Mouse (Mus musculus) lung, postnatal 36 days (tissue): ENCODE results near the gene 4921504E06Rik.

Experiments used
- DNase-seq: peaks from one replicate; pipeline ENCODE4 v3.0.0; 2022; ENCODE audit warnings: mixed read lengths

4921504E06Rik gene

DNA sequence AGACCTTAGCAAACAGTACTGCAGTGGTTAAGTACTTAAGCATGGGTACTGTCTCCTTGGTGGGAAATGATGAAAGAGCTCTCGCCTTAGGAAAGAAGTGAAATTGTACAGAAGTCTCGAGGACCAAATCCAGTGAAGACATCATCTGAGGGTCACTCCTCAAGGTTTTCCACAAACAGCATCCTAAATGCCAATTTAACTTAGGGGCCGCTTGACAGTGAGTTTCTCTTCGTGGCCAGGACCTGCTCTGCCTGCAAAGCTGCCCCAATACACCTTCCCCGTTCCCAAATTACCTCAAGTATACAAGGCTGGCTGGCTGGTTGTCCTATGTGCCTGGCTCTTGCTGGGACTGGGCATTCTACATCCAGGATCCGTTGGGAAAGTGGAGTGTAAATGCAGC, 137.6 kb downstream of the 4921504E06Rik start:
- DNase-seq: no peak

DNA sequence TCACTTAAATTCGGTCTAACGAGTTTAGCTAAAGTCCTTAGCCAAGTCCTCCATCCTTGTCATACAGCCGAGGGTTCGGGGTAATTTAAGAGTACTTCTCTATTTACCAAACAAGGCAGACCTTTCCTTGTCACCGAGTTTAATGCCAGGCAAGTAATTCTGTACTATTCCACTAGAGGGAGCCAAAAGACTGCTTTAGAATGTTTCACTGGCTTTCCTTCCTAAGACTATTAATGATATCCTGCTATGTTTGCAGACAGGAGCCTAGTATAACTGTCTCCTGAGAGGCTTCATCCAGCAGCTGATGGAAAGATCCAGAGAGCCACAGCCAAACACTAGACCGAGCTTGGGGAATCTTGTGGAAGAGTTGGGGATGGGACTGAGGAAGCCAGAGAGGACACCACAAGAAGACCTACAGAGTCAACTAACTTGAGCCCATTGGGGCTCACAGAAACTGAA, 138.6 kb downstream of the 4921504E06Rik start:
- peak; percentile 85 for DNase-seq

DNA sequence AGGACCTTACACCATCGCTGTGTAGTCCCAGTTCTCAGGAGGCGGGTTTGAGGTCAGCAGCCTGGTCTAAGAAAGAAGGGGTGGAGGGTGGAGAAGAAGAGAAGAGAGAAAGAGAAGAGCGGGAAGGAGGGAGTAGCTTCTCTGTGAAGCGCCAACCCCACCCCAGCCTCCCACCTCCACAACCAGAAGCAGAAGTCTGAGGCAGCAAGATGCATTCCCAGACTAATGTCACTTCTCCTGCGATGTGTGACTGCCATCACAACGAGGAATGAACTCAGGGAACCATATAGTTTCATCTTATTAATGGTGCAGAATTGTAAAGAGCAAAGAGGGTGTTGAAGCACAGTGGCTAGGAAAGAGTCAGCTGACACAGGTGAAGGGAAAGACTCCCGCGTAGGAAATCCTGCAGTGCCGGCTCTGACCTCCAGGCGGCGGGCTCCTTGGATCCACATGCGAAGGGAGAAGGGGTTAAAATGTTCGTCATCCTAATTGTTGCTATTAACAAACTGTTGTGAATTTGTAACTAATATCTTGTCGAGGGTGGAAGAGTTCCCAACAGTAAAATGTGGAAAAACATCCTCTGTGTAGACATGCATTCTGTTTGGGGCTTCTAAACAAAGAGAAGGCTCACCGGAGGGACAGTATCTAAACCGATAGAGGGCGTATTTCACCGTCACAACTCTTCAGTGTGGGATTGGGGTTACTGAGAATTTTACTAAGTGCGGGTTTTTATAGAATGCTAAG, 139.3 kb downstream of the 4921504E06Rik start:
- peak; percentile 62 for DNase-seq
